In genomic region chr11:90306993-90307392, GRCm38 (mm10) we compare ENCODE assay signal across 9 mouse cellular contexts. TPM values are rescaled to one million over a fixed set of nuclear protein-coding genes. Genes with fewer than 3 reads are reported as not detected.
DNase-seq lines count a peak whose midpoint lies in the region; ATAC-seq and TF ChIP-seq lines count a peak whose summit lies in the region.
"Had no signal": no experiment of that assay in that cellular context is flagged by ENCODE, and none has a peak within 500 bp of the region (broad histone marks: within the 10 kb centered on the region; RNA-seq: fewer than 3 reads in every experiment).

No protein-coding gene starts in this region.

- peak; percentile 55 for TF ChIP-seq CTCF in G1E (IDR thresholded peaks at IDR 0.05; ENCODE audit: low read depth, low read length)

- no peak overlapping the region for H3K4me3 ChIP-seq in kidney, embryonic 15.5 days (replicated peaks)
- H3K4me3 ChIP-seq in G1E (ENCODE audit: low read depth, low read length) = no peak overlapping the region
- H3K4me3 ChIP-seq: limb, embryonic 12.5 days had no signal

- no peak overlapping the region for H3K9ac ChIP-seq in kidney, embryonic 15.5 days
- H3K9ac ChIP-seq: limb, embryonic 12.5 days had no signal

- no peak overlapping the region for H3K4me2 ChIP-seq in kidney, embryonic 15.5 days
- H3K4me2 ChIP-seq: limb, embryonic 12.5 days had no signal

- H3K4me1 ChIP-seq in kidney, embryonic 15.5 days = no peaks in the 10 kb centered on the region
- H3K4me1 ChIP-seq in G1E (ENCODE audit: insufficient read depth, low read depth, low read length) = no peaks in the 10 kb centered on the region
- H3K4me1 ChIP-seq: limb, embryonic 12.5 days had no signal

- H3K27me3 ChIP-seq in kidney, embryonic 15.5 days = no peaks in the 10 kb centered on the region
- no peaks in the 10 kb centered on the region for H3K27me3 ChIP-seq in G1E (ENCODE audit: insufficient read depth, low read length)
- H3K27me3 ChIP-seq: limb, embryonic 12.5 days had no signal

- DNase-seq in kidney, adult 11 months = peak; percentile 54
- DNase-seq in G1E (ENCODE audit: low spot score) = no peak
- DNase-seq in cerebellum, adult 18-20 months = peak; percentile 60 to 67
- DNase-seq in gastrocnemius, postnatal 10 days = peak; percentile 68
- peak; percentile 75 to 78 for DNase-seq in kidney, postnatal 4 days
- DNase-seq in naive thymus-derived CD4-positive, alpha-beta T cell, adult 2 months (ENCODE audit: low read depth) = peak; percentile 48
- DNase-seq in urinary bladder, adult 2 months (ENCODE audit: low spot score) = peak; percentile 22

- no peak for ATAC-seq in kidney, embryonic 15.5 days (replicated peaks; ENCODE audit: low FRiP score)
- no peak for ATAC-seq in G1E (ENCODE audit: extremely low read depth, insufficient number of reproducible peaks, low FRiP score, poor library complexity, severe bottlenecking)

- H3K9me3 ChIP-seq in kidney, embryonic 15.5 days (replicated peaks) = no peaks in the 10 kb centered on the region
- peaks cover 7% of the 10 kb centered on the region; the same call in 1 of the 2 replicates for H3K9me3 ChIP-seq in G1E (replicated peaks)
- H3K9me3 ChIP-seq: limb, embryonic 12.5 days had no signal

- H3K36me3 ChIP-seq in kidney, embryonic 15.5 days = no peaks in the 10 kb centered on the region
- H3K36me3 ChIP-seq in G1E (replicated peaks) = no peaks in the 10 kb centered on the region
- H3K36me3 ChIP-seq: limb, embryonic 12.5 days had no signal

- no peak overlapping the region for H3K27ac ChIP-seq in kidney, embryonic 15.5 days
- H3K27ac ChIP-seq: limb, embryonic 12.5 days had no signal

- WGBS in kidney, embryonic 15.5 days = 56% methylated on average over 6 of the region's 6 CpGs

RNA-seq across cellular contexts. Expression of gene Mmd, which starts 57.7 kb away (rescaled TPM):
- polyA plus RNA-seq in kidney, embryonic 15.5 days (2015; fragmentation: Nextera tagmentation; extraction: Ambion mirVana) = 36.6 and 38.0 TPM in 2 replicates
- 3.8 and 6.1 TPM in 2 replicates for total RNA-seq in G1E (2014; fragmentation: Nextera tagmentation)
- total RNA-seq in G1E (2017) = 10.7 and 12.0 TPM in 2 replicates
- 2.0 and 2.8 TPM in 2 replicates for polyA plus RNA-seq in G1E (2012)
- total RNA-seq in gastrocnemius, postnatal 10 days (2021) = 10 to 100 TPM; 14.5 to 18.7 TPM
- 58.0 and 63.6 TPM in 2 replicates for polyA plus RNA-seq in urinary bladder, adult 2 months (2012; rRNA removed)
